Comparison of ENCODE assay signal across 17 mouse cellular contexts in genomic region chr2:132943596-132943995, GRCm38 (mm10). TPM values are rescaled to one million over a fixed set of nuclear protein-coding genes. Genes with fewer than 3 reads are reported as not detected.
DNase-seq lines count a peak whose midpoint lies in the region; ATAC-seq lines count a peak whose summit lies in the region.
"Had no signal": no experiment of that assay in that cellular context is flagged by ENCODE, and none has a peak within 500 bp of the region (broad histone marks: within the 10 kb centered on the region; RNA-seq: fewer than 3 reads in every experiment).

No protein-coding gene starts in this region.

- ATAC-seq in lung, embryonic 16.5 days (ENCODE audit: low read depth) = no peak
- ATAC-seq in limb, embryonic 13.5 days (ENCODE audit: low FRiP score, low read depth) = no peak
- ATAC-seq in megakaryocyte-erythroid progenitor cell, adult 5-6 weeks (replicated peaks; ENCODE audit: low FRiP score, low TSS enrichment, poor library complexity, severe bottlenecking) = no peak
- ATAC-seq: hindbrain, postnatal 0 days; liver, embryonic 12.5 days had no signal

- no peak overlapping the region; the same call in 1 of the 2 replicates for H3K4me3 ChIP-seq in lung, embryonic 16.5 days (ENCODE audit: low read length)
- H3K4me3 ChIP-seq in limb, embryonic 13.5 days = peak overlapping the region; percentile 11; the same call in 1 of the 2 replicates
- H3K4me3 ChIP-seq: liver, embryonic 12.5 days; midbrain, embryonic 12.5 days had no signal

- H3K36me3 ChIP-seq in lung, embryonic 16.5 days (ENCODE audit: control insufficient read depth, insufficient read depth, low read length) = no peaks in the 10 kb centered on the region
- no peaks in the 10 kb centered on the region for H3K36me3 ChIP-seq in limb, embryonic 13.5 days
- H3K36me3 ChIP-seq: liver, embryonic 12.5 days; midbrain, embryonic 12.5 days had no signal

- no peaks in the 10 kb centered on the region for H3K4me1 ChIP-seq in lung, embryonic 16.5 days (replicated peaks; ENCODE audit: control insufficient read depth, insufficient read depth, low read length)
- H3K4me1 ChIP-seq in limb, embryonic 13.5 days = peaks cover 14% of the 10 kb centered on the region

- H3K4me2 ChIP-seq in lung, embryonic 16.5 days (ENCODE audit: low read depth, low read length) = peak overlapping the region; percentile 39
- H3K4me2 ChIP-seq in limb, embryonic 13.5 days (replicated peaks) = peak overlapping the region; percentile 16; the same call in 1 of the 2 replicates
- H3K4me2 ChIP-seq: heart, embryonic 11.5 days; liver, embryonic 12.5 days; midbrain, embryonic 12.5 days had no signal

- peaks cover 27% of the 10 kb centered on the region for H3K27me3 ChIP-seq in lung, embryonic 16.5 days (ENCODE audit: control insufficient read depth, insufficient read depth, low read depth, low read length)
- H3K27me3 ChIP-seq in limb, embryonic 13.5 days = peaks cover 53% of the 10 kb centered on the region

- H3K9me3 ChIP-seq in lung, embryonic 16.5 days (ENCODE audit: control insufficient read depth, low read length) = no peaks in the 10 kb centered on the region
- H3K9me3 ChIP-seq in limb, embryonic 13.5 days = no peaks in the 10 kb centered on the region
- H3K9me3 ChIP-seq: liver, embryonic 12.5 days; midbrain, embryonic 12.5 days had no signal

- peak; percentile 9 for DNase-seq in embryo, embryonic 10 days (ENCODE audit: low spot score)
- no peak for DNase-seq in embryo, embryonic 11 days
- DNase-seq in lung, postnatal 10 days = no peak
- no peak for DNase-seq in adrenal gland, adult 8-10 months
- DNase-seq in spleen, postnatal 10 days (ENCODE audit: low spot score in 2 of 2) = no peak
- DNase-seq: adrenal gland, postnatal 14 days; cerebellum, adult 9-10 months; lung, postnatal 36 days had no signal

- H3K27ac ChIP-seq in lung, embryonic 16.5 days (ENCODE audit: low read length) = no peak overlapping the region
- no peak overlapping the region for H3K27ac ChIP-seq in limb, embryonic 13.5 days
- H3K27ac ChIP-seq: hindbrain, postnatal 0 days; liver, embryonic 12.5 days; midbrain, embryonic 12.5 days had no signal

- no peak overlapping the region for H3K9ac ChIP-seq in lung, embryonic 16.5 days (ENCODE audit: low read length)
- H3K9ac ChIP-seq in limb, embryonic 13.5 days = no peak overlapping the region
- H3K9ac ChIP-seq: liver, embryonic 12.5 days; midbrain, embryonic 12.5 days had no signal

- 37% methylated on average over 9 of the region's 9 CpGs for WGBS in lung, embryonic 16.5 days
- 33% methylated on average over 9 of the region's 9 CpGs for WGBS in limb, embryonic 13.5 days

RNA-seq across cellular contexts. Expression of gene Fermt1, which starts 2.1 kb away (rescaled TPM):
- polyA plus RNA-seq in lung, embryonic 16.5 days (2015; fragmentation: Nextera tagmentation; extraction: Ambion mirVana) = 3.7 and 4.4 TPM in 2 replicates
- 13.0 and 20.1 TPM in 2 replicates for polyA plus RNA-seq in limb, embryonic 13.5 days (2015; fragmentation: Nextera tagmentation; extraction: Ambion mirVana)
- total RNA-seq in adrenal gland, adult 8-10 months (2022) = not detected
- not detected in 2 replicates for total RNA-seq in megakaryocyte-erythroid progenitor cell, adult 5-6 weeks (2014; fragmentation: Nextera tagmentation)
- not detected in 2 replicates for total RNA-seq in megakaryocyte-erythroid progenitor cell, adult 5-6 weeks (2017)
- total RNA-seq: adrenal gland, postnatal 14 days; gastrocnemius, postnatal 4 days; heart, postnatal 25 days had no signal
